Mouse (Mus musculus): Measurements from ENCODE around the gene 6030408B16Rik. TPM values are rescaled to one million over a fixed set of nuclear protein-coding genes. Genes with fewer than 3 reads are reported as not detected.

Gene 6030408B16Rik
- total and polyA plus RNA-seq, 3 experiments, result not detected

- H3K4me1 ChIP-seq (ENCODE audit: insufficient read depth, low read depth, low read length), result no peaks in the 10 kb centered on the region
- H3K27me3 ChIP-seq (ENCODE audit: insufficient read depth, low read length), result no peaks in the 10 kb centered on the region; the same call in 1 of the 2 replicates
- TF ChIP-seq TAL1 (conservative IDR thresholded peaks at IDR 0.05; ENCODE audit: low read depth, low read length) (no peak), CTCF (IDR thresholded peaks at IDR 0.05; ENCODE audit: low read depth, low read length) (no peak), POLR2AphosphoS5 (IDR thresholded peaks at IDR 0.05; ENCODE audit: insufficient replicate concordance, low read depth, low read length) (no peak), GATA2 (IDR thresholded peaks at IDR 0.05; ENCODE audit: borderline replicate concordance, low read depth, low read length) (no peak), GATA1 (IDR thresholded peaks at IDR 0.05; ENCODE audit: borderline replicate concordance, low read length) (no peak)
- H3K36me3 ChIP-seq (replicated peaks), result no peaks in the 10 kb centered on the region
- H3K4me3 ChIP-seq (ENCODE audit: low read depth, low read length), result no peak overlapping the region
- H3K9me3 ChIP-seq (replicated peaks), result peaks cover 27% of the 10 kb centered on the region
- no peak for ATAC-seq (ENCODE audit: extremely low read depth, insufficient number of reproducible peaks, low FRiP score, poor library complexity, severe bottlenecking)
- DNase-seq (ENCODE audit: low spot score), result no peak
These were observed 5.5 kb downstream of the 6030408B16Rik start for GRCm38 (mm10) chr15:101298550-101298949.

- DNase-seq (ENCODE audit: low spot score), result no peak
- H3K9me3 ChIP-seq (replicated peaks), result peaks cover 32% of the 10 kb centered on the region
- no peaks in the 10 kb centered on the region for H3K4me1 ChIP-seq (ENCODE audit: insufficient read depth, low read depth, low read length)
- TF ChIP-seq TAL1 (conservative IDR thresholded peaks at IDR 0.05; ENCODE audit: low read depth, low read length) (no peak), GATA2 (IDR thresholded peaks at IDR 0.05; ENCODE audit: borderline replicate concordance, low read depth, low read length) (no peak), GATA1 (IDR thresholded peaks at IDR 0.05; ENCODE audit: borderline replicate concordance, low read length) (no peak), POLR2AphosphoS5 (IDR thresholded peaks at IDR 0.05; ENCODE audit: insufficient replicate concordance, low read depth, low read length) (no peak), CTCF (IDR thresholded peaks at IDR 0.05; ENCODE audit: low read depth, low read length) (no peak)
- H3K4me3 ChIP-seq (ENCODE audit: low read depth, low read length), result no peak overlapping the region
- no peaks in the 10 kb centered on the region for H3K36me3 ChIP-seq (replicated peaks)
- no peak for ATAC-seq (ENCODE audit: extremely low read depth, insufficient number of reproducible peaks, low FRiP score, poor library complexity, severe bottlenecking)
- no peaks in the 10 kb centered on the region; the same call in 1 of the 2 replicates for H3K27me3 ChIP-seq (ENCODE audit: insufficient read depth, low read length)
These were observed 6.5 kb downstream of the 6030408B16Rik start for GRCm38 (mm10) chr15:101299480-101299960.

GRCm38 (mm10) chr15:101300128-101300527 lies 7.1 kb downstream of the 6030408B16Rik start:
- Histone ChIP-seq H3K27me3 (ENCODE audit: insufficient read depth, low read length) (no peaks in the 10 kb centered on the region; the same call in 1 of the 2 replicates), H3K9me3 (replicated peaks) (peaks cover 32% of the 10 kb centered on the region), H3K4me1 (ENCODE audit: insufficient read depth, low read depth, low read length) (no peaks in the 10 kb centered on the region), H3K36me3 (replicated peaks) (no peaks in the 10 kb centered on the region), H3K4me3 (ENCODE audit: low read depth, low read length) (no peak overlapping the region)
- no peak for DNase-seq (ENCODE audit: low spot score)
- no peak for ATAC-seq (ENCODE audit: extremely low read depth, insufficient number of reproducible peaks, low FRiP score, poor library complexity, severe bottlenecking)
- no peak for TF ChIP-seq POLR2AphosphoS5 (IDR thresholded peaks at IDR 0.05; ENCODE audit: insufficient replicate concordance, low read depth, low read length)
- TF ChIP-seq GATA1 (IDR thresholded peaks at IDR 0.05; ENCODE audit: borderline replicate concordance, low read length), result no peak
- TF ChIP-seq TAL1 (conservative IDR thresholded peaks at IDR 0.05; ENCODE audit: low read depth, low read length), result no peak
- TF ChIP-seq CTCF (IDR thresholded peaks at IDR 0.05; ENCODE audit: low read depth, low read length), result no peak
- TF ChIP-seq GATA2 (IDR thresholded peaks at IDR 0.05; ENCODE audit: borderline replicate concordance, low read depth, low read length), result no peak

GRCm38 (mm10) chr15:101302201-101302600 lies 9.2 kb downstream of the 6030408B16Rik start:
- no peaks in the 10 kb centered on the region for H3K4me1 ChIP-seq (ENCODE audit: insufficient read depth, low read depth, low read length)
- no peak overlapping the region for H3K4me3 ChIP-seq (ENCODE audit: low read depth, low read length)
- H3K9me3 ChIP-seq (replicated peaks), result peaks cover 31% of the 10 kb centered on the region
- H3K27me3 ChIP-seq (ENCODE audit: insufficient read depth, low read length), result peaks cover 3% of the 10 kb centered on the region
- no peaks in the 10 kb centered on the region for H3K36me3 ChIP-seq (replicated peaks)
- TF ChIP-seq GATA2 (IDR thresholded peaks at IDR 0.05; ENCODE audit: borderline replicate concordance, low read depth, low read length) (no peak), POLR2AphosphoS5 (IDR thresholded peaks at IDR 0.05; ENCODE audit: insufficient replicate concordance, low read depth, low read length) (no peak), TAL1 (conservative IDR thresholded peaks at IDR 0.05; ENCODE audit: low read depth, low read length) (no peak), CTCF (IDR thresholded peaks at IDR 0.05; ENCODE audit: low read depth, low read length) (no peak), GATA1 (IDR thresholded peaks at IDR 0.05; ENCODE audit: borderline replicate concordance, low read length) (no peak)
- ATAC-seq (ENCODE audit: extremely low read depth, insufficient number of reproducible peaks, low FRiP score, poor library complexity, severe bottlenecking) (no peak), DNase-seq (ENCODE audit: low spot score) (no peak)

GRCm38 (mm10) chr15:101303830-101304229 lies 10.8 kb downstream of the 6030408B16Rik start:
- Histone ChIP-seq H3K36me3 (replicated peaks) (no peaks in the 10 kb centered on the region), H3K4me3 (ENCODE audit: low read depth, low read length) (no peak overlapping the region), H3K4me1 (ENCODE audit: insufficient read depth, low read depth, low read length) (no peaks in the 10 kb centered on the region), H3K27me3 (ENCODE audit: insufficient read depth, low read length) (peaks cover 3% of the 10 kb centered on the region), H3K9me3 (replicated peaks) (peaks cover 29% of the 10 kb centered on the region)
- no peak for DNase-seq (ENCODE audit: low spot score)
- TF ChIP-seq GATA2 (IDR thresholded peaks at IDR 0.05; ENCODE audit: borderline replicate concordance, low read depth, low read length) (no peak), TAL1 (conservative IDR thresholded peaks at IDR 0.05; ENCODE audit: low read depth, low read length) (no peak), POLR2AphosphoS5 (IDR thresholded peaks at IDR 0.05; ENCODE audit: insufficient replicate concordance, low read depth, low read length) (no peak), CTCF (IDR thresholded peaks at IDR 0.05; ENCODE audit: low read depth, low read length) (no peak), GATA1 (IDR thresholded peaks at IDR 0.05; ENCODE audit: borderline replicate concordance, low read length) (no peak)
- no peak for ATAC-seq (ENCODE audit: extremely low read depth, insufficient number of reproducible peaks, low FRiP score, poor library complexity, severe bottlenecking)

GRCm38 (mm10) chr15:101306459-101306858 lies 13.4 kb downstream of the 6030408B16Rik start:
- ATAC-seq (ENCODE audit: extremely low read depth, insufficient number of reproducible peaks, low FRiP score, poor library complexity, severe bottlenecking), result no peak

More at GRCm38 (mm10) chr15:101306459-101306858, 13.4 kb downstream of the 6030408B16Rik start:
- TF ChIP-seq POLR2AphosphoS5 (IDR thresholded peaks at IDR 0.05; ENCODE audit: insufficient replicate concordance, low read depth, low read length) (no peak), CTCF (IDR thresholded peaks at IDR 0.05; ENCODE audit: low read depth, low read length) (no peak), GATA1 (IDR thresholded peaks at IDR 0.05; ENCODE audit: borderline replicate concordance, low read length) (no peak), GATA2 (IDR thresholded peaks at IDR 0.05; ENCODE audit: borderline replicate concordance, low read depth, low read length) (no peak), TAL1 (conservative IDR thresholded peaks at IDR 0.05; ENCODE audit: low read depth, low read length) (no peak)
- no peak overlapping the region for H3K4me3 ChIP-seq (ENCODE audit: low read depth, low read length)
- H3K36me3 ChIP-seq (replicated peaks), result no peaks in the 10 kb centered on the region
- H3K9me3 ChIP-seq (replicated peaks), result peaks cover 22% of the 10 kb centered on the region
- no peak for DNase-seq (ENCODE audit: low spot score)
- no peaks in the 10 kb centered on the region for H3K4me1 ChIP-seq (ENCODE audit: insufficient read depth, low read depth, low read length)
- peaks cover 3% of the 10 kb centered on the region; the same call in 1 of the 2 replicates for H3K27me3 ChIP-seq (ENCODE audit: insufficient read depth, low read length)
